Mouse (Mus musculus): ENCODE measurements around the gene Tcf3. TPM values are rescaled to one million over a fixed set of nuclear protein-coding genes. Genes with fewer than 3 reads are reported as not detected.

Gene Tcf3
- polyA plus RNA-seq, 1 experiment: 1,205 TPM

DNA sequence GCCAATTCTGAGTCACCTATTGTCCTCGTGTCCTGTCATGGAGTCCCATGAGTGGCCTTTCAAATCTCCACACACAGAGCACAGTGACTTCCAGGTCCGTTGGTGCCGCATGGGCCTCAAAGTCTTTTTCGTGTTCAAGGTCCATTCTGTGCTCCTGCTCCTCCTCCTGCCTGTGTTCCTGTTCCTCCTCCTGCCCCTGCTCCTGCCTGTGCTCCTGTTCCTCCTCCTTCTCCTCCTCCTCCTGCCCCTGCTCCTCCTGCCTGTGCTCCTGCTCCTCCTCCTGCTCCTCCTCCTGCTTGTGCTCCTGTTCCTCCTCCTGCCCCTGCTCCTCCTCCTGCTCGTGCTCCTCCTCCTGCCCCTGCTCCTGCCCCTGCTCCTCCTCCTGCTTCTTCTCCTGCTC, 65.5 kb downstream of the Tcf3 start:
- TF ChIP-seq GATA1 (IDR thresholded peaks at IDR 0.05; ENCODE audit: low read length): no peak

DNA sequence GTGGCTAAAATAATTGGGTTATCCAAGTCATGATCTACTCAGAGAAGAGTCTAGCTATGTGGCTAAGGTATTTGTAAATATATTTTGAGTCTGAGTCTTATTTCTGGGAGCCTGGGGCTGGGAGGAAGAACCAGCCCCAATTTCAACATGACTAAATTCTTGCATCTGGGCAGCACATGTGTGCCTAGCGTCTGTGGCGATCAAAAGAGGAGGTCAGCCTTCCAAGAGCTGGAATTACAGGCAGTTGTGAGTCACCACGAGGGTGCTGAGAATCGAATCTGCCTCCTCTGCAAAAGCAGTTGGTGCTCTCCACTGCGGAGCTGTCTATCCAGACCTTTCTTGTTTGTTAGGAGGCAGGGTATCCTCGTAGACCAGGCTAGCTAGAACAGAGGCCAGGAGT, 67.7 kb downstream of the Tcf3 start:
- TF ChIP-seq GATA1 (IDR thresholded peaks at IDR 0.05; ENCODE audit: low read length): no peak

DNA sequence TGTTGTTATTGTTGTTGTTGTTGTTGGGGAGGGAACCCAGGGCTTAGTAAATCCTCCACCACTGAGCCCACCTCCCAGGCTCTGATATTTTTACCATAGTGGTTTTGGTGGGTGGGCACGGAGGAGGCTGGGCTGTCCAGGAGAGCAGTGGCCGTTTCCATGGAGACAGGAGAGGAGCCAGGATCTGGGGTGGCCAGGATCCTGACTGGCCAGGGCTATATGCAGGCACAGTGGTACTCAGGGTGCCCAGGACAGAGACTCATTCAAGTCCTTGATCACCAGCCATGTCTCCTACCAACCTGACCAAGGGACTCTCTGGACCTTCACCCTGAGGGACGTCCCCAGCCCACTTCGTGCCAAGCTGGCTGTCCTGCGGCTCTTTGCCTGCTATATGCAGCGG, 69.7 kb downstream of the Tcf3 start:
- no peak for TF ChIP-seq GATA1 (IDR thresholded peaks at IDR 0.05; ENCODE audit: low read length)

Other genes with a start within 250 kb of the Tcf3 start
- gene Mum1, start 207.2 kb downstream of the Tcf3 start, polyA plus RNA-seq (2012): 37.4 and 39.5 TPM in 2 replicates
- gene Ndufs7, start 184.5 kb downstream of the Tcf3 start, polyA plus RNA-seq (2012): 309 and 396 TPM in 2 replicates
- gene Gamt, start 172.6 kb downstream of the Tcf3 start, polyA plus RNA-seq (2012): 0.26 and 0.35 TPM in 2 replicates
- 512 and 653 TPM in 2 replicates for gene Dazap1, start 172.2 kb downstream of the Tcf3 start, polyA plus RNA-seq (2012)
- 5,691 and 9,847 TPM in 2 replicates for gene Rps15, start 141.2 kb downstream of the Tcf3 start, polyA plus RNA-seq (2012)
- 0.04 and 0.15 TPM in 2 replicates for gene Apc2, start 137.7 kb downstream of the Tcf3 start, polyA plus RNA-seq (2012)
- 99.6 and 132 TPM in 2 replicates for gene 2310011J03Rik, start 113.1 kb downstream of the Tcf3 start, polyA plus RNA-seq (2012)
- 3.5 and 4.3 TPM in 2 replicates for gene Pcsk4, start 104.1 kb downstream of the Tcf3 start, polyA plus RNA-seq (2012)
- 28.5 and 36.0 TPM in 2 replicates for gene Reep6, start 103.7 kb downstream of the Tcf3 start, polyA plus RNA-seq (2012)
- gene Adamtsl5, start 85.2 kb downstream of the Tcf3 start, polyA plus RNA-seq (2012): 30.2 and 32.7 TPM in 2 replicates
- not detected in 2 replicates for gene Plk5, start 77.2 kb downstream of the Tcf3 start, polyA plus RNA-seq (2012)
- 44.6 and 53.8 TPM in 2 replicates for gene Mex3d, start 46.0 kb downstream of the Tcf3 start, polyA plus RNA-seq (2012)
- gene Mbd3, start 34.1 kb downstream of the Tcf3 start, polyA plus RNA-seq (2012): 289 and 306 TPM in 2 replicates
- 1,888 and 2,895 TPM in 2 replicates for gene Uqcr11, start 26.8 kb downstream of the Tcf3 start, polyA plus RNA-seq (2012)
- gene Onecut3, start 61.2 kb upstream of the Tcf3 start, polyA plus RNA-seq (2012): not detected in 2 replicates
- gene Atp8b3, start 105.5 kb upstream of the Tcf3 start, polyA plus RNA-seq (2012): 0.03 TPM in 2 replicates
- gene Rexo1, start 127.9 kb upstream of the Tcf3 start, polyA plus RNA-seq (2012): 181 and 226 TPM in 2 replicates
- 107 and 125 TPM in 2 replicates for gene Klf16, start 143.7 kb upstream of the Tcf3 start, polyA plus RNA-seq (2012)
- 591 and 822 TPM in 2 replicates for gene Abhd17a, start 156.7 kb upstream of the Tcf3 start, polyA plus RNA-seq (2012)
- 68.3 and 79.9 TPM in 2 replicates for gene Scamp4, start 169.2 kb upstream of the Tcf3 start, polyA plus RNA-seq (2012)
- 24.6 and 31.6 TPM in 2 replicates for gene Adat3, start 169.2 kb upstream of the Tcf3 start, polyA plus RNA-seq (2012)
- gene Gm49322, start 172.4 kb upstream of the Tcf3 start, polyA plus RNA-seq (2012): 2.0 and 3.1 TPM in 2 replicates
- gene Csnk1g2, start 189.2 kb upstream of the Tcf3 start, polyA plus RNA-seq (2012): 480 and 522 TPM in 2 replicates
- gene Btbd2, start 223.4 kb upstream of the Tcf3 start, polyA plus RNA-seq (2012): 103 and 127 TPM in 2 replicates
- gene Mknk2, start 244.5 kb upstream of the Tcf3 start, polyA plus RNA-seq (2012): 410 and 459 TPM in 2 replicates

All from G1E-ER4 (cell line).